Mouse (Mus musculus): Measurements from ENCODE around the gene Zfp94. TPM values are rescaled to one million over a fixed set of nuclear protein-coding genes. Genes with fewer than 3 reads are reported as not detected.
A peak's percentile ranks its signal among the peaks of the same experiment; 100 is the strongest.

The Zfp94 gene
- total RNA-seq (2021): 10 to 100 TPM; 12.2 to 14.8 TPM

DNA sequence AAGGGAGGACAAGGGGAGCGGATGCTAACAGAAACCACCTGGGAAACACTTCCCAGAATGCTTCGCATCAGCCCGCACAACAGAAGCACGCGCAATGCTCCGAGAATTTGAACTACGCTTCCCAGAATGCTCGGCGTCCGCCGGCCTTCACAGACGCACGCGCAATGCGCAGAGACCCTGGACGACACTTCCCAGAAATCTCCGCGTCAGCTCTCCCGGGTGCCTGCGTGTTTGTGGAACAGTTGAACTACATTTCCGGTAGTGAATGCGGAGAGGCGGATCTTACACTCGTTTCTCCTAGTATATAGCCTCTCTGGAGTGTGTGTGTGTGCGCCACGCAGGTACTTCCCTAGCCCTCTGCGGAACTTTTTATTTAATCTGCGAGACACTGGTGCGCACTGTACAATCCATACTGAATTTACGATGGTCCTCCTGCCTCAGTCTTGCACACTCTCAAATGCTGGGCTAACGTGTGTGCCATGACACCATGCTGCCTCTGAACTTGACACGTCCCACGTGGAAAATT lies at the start of gene Zfp94:
Gene Zfp94, minus strand, starts transcription at position 100 of the 526 bp plus-strand sequence.
- DNase-seq: peak; percentile 98

DNA sequence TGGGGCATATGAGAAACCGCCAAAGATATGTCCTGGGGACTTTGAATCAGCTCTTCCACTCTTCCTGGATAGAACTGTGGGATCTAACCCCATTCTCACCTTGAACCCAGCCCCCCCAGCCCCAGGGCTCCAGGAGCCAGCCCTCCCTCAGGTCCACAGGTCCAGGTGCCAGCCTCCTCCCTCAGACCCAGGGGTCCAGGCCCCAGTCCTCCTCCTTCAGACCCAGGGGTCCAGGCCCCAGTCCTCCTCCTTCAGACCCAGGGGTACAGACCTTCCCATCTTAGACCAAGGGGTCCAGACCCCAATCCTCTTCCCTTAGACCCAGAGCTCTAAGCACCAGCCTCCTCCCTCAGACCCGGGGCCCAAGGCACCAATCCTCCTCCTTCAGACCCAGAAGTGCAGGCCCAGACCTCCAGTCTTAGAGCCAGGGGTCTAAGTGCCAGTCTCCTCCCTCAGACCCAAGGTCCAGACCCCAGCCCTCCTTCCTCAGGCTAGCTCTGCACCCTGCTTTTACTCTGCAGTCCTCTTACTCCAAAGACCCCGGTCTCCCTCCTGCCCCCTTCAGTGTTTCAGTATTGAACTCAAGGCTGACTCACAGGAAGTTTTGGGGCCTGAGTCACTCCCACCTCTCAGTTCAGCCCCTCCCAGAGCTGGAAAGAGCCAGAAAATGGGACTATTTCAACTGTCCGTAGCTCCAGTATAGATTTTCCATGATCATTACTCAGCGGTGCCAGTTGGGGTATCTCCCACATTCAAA lies 49.0 kb upstream of the Zfp94 start:
- no peak for DNase-seq

DNA sequence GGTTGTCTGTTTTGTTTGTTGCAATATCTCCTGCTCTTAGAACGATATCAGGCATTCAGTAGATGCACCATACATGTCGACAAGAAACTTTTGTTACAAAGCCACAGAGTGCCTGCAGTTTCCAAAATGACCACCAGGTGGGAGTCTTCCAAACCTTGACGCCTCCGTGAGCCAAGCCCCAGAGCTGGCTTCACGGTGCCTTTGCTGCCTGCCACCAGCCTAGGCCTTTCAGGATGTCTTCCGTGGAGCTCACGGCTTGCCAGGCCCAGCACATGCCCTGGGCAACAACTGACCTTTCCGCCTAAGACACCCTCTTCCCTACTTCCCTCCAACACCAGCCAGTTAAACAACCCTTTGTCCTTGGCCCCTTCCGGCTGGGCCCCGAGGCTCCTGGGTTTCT lies 48.4 kb upstream of the Zfp94 start:
- DNase-seq: peak; percentile 72 to 81

GRCm38 (mm10) chr7:24363228-24363627 lies 46.8 kb upstream of the Zfp94 start:
- peak in 1 of 2 experiments; percentile 23 for DNase-seq

- no peak for DNase-seq
These were observed 44.5 kb upstream of the Zfp94 start for GRCm38 (mm10) chr7:24361001-24361400.

GRCm38 (mm10) chr7:24359269-24359668 lies 42.8 kb upstream of the Zfp94 start:
- no peak for DNase-seq

DNA sequence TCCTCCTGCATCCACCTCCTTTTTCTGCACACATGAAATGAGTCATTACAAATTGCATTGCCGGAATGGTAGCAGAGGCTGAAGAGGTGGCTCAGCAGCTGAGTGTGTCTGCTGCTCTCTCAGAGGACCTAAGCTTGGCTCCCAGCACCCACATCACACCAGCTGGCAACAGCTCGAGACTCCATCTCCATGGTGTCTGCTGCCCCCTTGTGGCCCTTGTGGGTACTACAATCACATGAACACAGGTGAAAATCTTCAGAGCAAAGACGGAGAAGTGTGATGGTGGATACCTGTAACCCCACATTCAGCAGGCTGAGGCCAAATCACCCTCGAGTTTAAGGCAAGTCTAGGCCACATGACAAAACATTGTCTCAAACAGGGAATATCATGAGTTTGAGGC lies 41.4 kb upstream of the Zfp94 start:
- no peak for DNase-seq

DNA sequence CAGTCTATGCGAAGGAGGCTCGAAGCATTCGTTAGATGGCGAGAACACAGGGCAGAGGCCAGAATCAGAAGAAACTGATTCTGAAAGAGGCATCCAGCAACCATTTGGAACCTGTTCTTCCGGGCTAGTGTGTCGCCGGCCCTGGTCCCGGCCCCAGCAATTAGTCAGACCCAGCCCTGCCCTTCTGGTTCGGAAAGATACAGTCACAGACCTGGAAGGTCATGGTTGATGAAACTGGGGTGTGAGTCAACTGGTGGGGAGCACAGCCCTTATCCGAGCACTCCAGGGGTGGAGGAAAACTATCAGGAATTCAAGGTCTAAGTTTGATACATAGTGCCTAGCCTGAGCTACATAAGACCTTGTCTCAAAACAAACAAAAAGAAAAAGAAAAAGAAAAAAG lies 39.6 kb upstream of the Zfp94 start:
- no peak for DNase-seq

DNA sequence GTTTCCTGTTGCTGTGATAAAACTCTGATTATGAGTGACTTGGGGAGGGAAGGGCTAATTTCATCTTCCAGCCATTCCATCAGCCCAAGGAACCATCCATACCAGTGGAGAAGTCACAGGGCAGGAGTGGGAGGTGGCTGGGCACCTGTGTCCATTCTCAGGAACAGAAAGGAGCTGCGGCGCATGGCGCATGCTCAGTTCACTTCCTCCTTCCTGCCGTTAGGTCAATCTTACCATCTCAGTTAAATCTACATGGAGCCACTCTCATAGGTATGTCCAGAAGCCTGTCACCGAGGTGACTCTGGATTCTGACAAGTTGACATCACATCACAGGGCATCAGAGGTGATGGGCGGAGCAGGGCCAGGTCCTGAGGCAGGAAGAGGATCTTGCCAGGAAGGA lies 39.2 kb upstream of the Zfp94 start:
- no peak for DNase-seq

- no peak for DNase-seq
These were observed 32.4 kb upstream of the Zfp94 start, which contains the start of gene Lypd5 for GRCm38 (mm10) chr7:24348896-24349295. Lypd5 (plus strand) TSS chr7:24349196.

DNA sequence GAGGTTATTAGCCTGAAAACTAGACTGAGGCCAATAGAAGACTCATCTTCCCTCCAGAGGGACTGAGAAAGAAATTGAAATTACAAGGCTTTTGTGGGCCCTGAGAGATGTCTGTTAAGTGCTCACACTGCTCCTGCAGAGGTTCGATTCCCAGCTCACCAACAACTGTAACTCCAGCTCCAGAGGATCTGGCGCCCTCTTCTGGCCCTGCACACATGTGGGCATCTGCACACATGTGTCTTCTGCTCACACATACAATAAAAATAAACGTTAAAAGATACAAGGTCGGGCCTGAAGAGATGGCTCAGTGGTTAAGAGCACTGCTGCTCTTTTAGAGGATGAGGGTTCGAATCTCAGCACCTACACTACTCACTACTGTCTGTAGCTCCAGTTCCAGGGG lies 30.0 kb upstream of the Zfp94 start:
- no peak for DNase-seq

- DNase-seq: peak in 1 of 2 experiments; percentile 14
These were observed 27.3 kb upstream of the Zfp94 start for GRCm38 (mm10) chr7:24343701-24344272.

GRCm38 (mm10) chr7:24338241-24338640 lies 21.8 kb upstream of the Zfp94 start:
- DNase-seq: no peak

DNA sequence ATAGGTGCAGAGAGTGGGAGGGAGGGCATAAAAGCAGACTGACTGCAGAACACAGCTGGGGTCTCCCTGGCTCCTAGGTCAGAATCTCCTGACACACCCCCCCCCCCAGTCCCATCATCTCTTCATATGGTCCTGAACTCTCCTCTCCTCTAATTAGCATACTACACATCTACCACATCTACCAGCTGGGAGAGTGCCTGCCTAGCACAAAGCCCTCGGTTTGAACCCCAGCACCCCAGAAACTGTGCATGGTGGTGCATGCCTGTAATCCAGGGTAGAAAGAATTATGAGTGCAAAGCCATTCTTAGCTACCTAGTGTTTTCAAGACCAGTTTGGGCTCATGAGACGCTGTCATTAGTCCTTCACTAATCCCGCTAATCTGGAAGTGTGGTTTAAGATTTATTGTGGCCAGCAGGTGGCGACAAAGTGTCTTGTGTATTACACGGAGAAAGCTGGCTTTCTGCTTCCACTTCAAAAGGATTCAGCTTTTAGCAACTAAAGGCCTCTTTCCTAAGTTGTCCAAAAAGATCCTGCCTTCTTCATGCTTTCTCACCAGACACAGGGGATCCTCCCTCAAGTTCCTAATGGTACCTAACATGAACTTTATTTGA lies 19.3 kb upstream of the Zfp94 start:
- peak; percentile 33 to 56 for DNase-seq

GRCm38 (mm10) chr7:24333304-24333986 lies 17.0 kb upstream of the Zfp94 start, which contains the start of gene Tescl:
Tescl (minus strand) TSS chr7:24333936.
- DNase-seq: no peak

DNA sequence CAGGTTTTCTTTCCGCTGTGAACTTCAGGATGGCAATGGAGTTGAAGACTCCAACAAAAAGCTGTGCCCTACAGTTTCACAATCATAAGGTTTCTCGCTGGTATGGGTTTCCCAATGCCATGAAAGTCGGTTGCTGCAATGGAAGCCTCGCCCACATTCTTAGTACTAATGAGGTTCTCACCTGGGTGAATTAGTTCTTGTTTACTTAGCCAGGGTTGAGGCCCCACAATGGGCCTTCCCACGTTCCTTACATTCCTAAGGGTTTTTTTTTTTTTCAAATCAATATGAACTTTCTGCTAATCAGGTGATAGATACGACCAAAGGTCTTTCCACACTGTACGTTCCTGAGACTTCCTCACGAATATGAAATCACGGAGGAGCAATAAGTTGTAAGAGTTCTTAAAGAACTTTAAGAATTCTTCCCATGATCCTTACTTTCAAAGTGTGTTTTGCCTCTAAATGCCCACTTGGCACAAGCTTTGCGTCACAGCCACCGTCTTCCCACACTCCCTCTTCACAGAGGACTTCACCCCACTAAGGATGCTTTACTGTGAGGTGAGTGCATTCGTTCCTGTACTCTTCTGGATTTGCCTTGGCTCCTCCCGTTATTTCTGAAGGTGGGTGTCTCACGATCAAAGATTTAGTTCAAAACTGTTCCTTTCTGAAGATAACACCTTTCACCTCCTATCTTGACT lies 11.0 kb upstream of the Zfp94 start:
- DNase-seq: no peak

- no peak for DNase-seq
These were observed 10.0 kb upstream of the Zfp94 start for GRCm38 (mm10) chr7:24326273-24327135.

- DNase-seq: peak in 1 of 2 experiments; percentile 20
These were observed 9.2 kb upstream of the Zfp94 start for GRCm38 (mm10) chr7:24325675-24326128.

DNA sequence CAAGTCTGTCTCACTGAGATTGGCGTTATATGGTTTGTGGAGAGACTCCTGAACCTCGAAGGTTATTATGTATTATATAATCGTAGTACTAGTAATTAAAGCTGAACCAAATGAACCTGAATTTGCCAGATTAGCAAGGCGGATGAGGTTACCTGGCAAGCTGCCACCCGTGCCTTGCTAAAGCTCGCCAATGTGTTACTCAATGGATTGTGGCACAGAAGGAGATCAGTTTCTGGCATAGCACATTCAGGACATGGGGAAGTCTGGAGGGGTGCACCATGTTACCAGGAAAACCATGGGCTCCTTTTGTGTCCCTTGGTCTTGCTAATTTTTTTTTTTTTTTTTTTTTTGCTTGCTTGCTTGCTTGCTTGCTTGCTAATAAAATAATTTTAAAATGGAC lies 8.7 kb upstream of the Zfp94 start:
- DNase-seq: no peak

DNA sequence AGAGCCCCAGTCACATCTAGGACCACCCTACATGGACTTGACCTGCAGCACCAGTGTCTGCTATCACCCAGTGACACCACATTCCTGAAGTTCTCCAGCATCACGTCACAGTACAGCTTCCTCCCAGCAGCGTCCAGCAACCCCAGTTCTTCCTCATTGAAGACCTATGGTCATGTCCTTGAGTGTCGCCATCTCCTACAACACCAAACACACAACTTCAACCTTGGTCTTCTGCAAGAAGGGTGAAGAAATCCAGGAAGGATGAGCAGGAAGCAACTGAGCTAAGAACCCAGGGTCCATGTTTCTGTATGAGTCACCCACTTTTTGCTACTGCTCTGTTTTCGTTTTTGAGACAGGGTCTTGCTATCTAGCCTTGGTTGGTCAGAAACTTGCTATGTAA lies 6.1 kb upstream of the Zfp94 start:
- no peak for DNase-seq

DNA sequence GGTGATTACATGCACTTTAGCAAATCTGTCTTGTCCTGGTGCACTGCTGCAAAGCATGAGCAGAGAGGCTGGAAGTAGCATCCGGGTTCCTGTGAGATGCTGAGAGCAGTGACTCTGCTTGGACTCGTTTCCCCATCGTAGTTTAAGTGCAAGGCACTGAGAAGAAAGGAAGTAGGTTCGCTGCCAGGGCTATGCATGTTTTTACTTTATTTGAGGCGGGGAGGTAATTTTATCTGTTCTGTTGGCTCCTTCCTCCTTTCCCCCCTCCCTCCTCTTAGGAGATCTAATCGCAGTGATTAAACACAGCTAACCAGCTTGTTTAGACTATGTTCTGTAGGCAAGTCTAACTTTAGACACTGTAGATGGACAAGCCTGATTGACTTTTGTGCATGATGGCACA lies 2.5 kb upstream of the Zfp94 start:
- no peak for DNase-seq
